Mouse (Mus musculus) midbrain, embryonic 11.5 days (tissue): ENCODE results near the gene Dnm3. TPM values are rescaled to one million over a fixed set of nuclear protein-coding genes. Genes with fewer than 3 reads are reported as not detected.

Source experiments
- ATAC-seq: fragments of 200-750 bp; cut with Nextera tagmentation; 2 replicates; pipeline ENCODE4 v1.8.0; 2017; ENCODE audit warnings: moderate TSS enrichment, moderate library complexity; ENCODE audit not compliant: low FRiP score
- DNase-seq: peaks from one replicate; pipeline ENCODE4 v3.0.0; 2015; ENCODE audit warnings: low spot score; ENCODE audit errors: missing footprints
- H3K27ac ChIP-seq: fragments of 300-500 bp; sonication (generic); 2 replicates; pipeline ENCODE4 v1.5.1; 2014; ENCODE audit warnings: low read depth, low read length
- H3K27me3 ChIP-seq: fragments of 300-500 bp; sonication (generic); 2 replicates; pipeline ENCODE4 v1.6.1; 2014; ENCODE audit warnings: mild to moderate bottlenecking, low read length, moderate library complexity, mixed read lengths; ENCODE audit not compliant: control insufficient read depth, insufficient read depth
- H3K36me3 ChIP-seq: fragments of 300-500 bp; sonication (generic); 2 replicates; pipeline ENCODE4 v1.6.1; 2014; ENCODE audit warnings: mild to moderate bottlenecking, low read length, moderate library complexity, mixed read lengths; ENCODE audit not compliant: control insufficient read depth, insufficient read depth
- H3K4me1 ChIP-seq: fragments of 300-500 bp; sonication (generic); 2 replicates; pipeline ENCODE4 v1.6.1; 2014; ENCODE audit warnings: low read length; ENCODE audit not compliant: control insufficient read depth, insufficient read depth
- H3K4me2 ChIP-seq: fragments of 300-500 bp; sonication (generic); 2 replicates; pipeline ENCODE4 v1.6.1; 2014; ENCODE audit warnings: mild to moderate bottlenecking, moderate library complexity
- H3K4me3 ChIP-seq: fragments of 300-500 bp; sonication (generic); 2 replicates; pipeline ENCODE4 v1.5.1; 2014; ENCODE audit warnings: low read depth, low read length
- H3K9ac ChIP-seq: fragments of 300-500 bp; sonication (generic); 2 replicates; pipeline ENCODE4 v1.6.1; 2014; ENCODE audit warnings: low read length
- H3K9me3 ChIP-seq: fragments of 300-500 bp; sonication (generic); 2 replicates; pipeline ENCODE4 v1.6.1; 2016; ENCODE audit warnings: low read length; ENCODE audit not compliant: control insufficient read depth
- WGBS: fragments of 180-500 bp; shearing (Covaris S2); extraction: QIAGEN DNeasy Blood & Tissue Kit; methylation state at CpG from one replicate; pipeline ENCODE4 v1.1.7; 2014; 5-methylcytosine and 5-hydroxymethylcytosine counted together
- polyA plus RNA-seq: library from polyadenylated mRNA; unstranded; fragments of >200 nt; fragmentation: Nextera tagmentation; extraction: Ambion mirVana; gene quantifications from 2 replicates; pipeline ENCODE4 v1.2.1, GENCODE M21; 2014

Gene Dnm3
- polyA plus RNA-seq, 1 experiment from 2014 or later, result 5.6 TPM

DNA sequence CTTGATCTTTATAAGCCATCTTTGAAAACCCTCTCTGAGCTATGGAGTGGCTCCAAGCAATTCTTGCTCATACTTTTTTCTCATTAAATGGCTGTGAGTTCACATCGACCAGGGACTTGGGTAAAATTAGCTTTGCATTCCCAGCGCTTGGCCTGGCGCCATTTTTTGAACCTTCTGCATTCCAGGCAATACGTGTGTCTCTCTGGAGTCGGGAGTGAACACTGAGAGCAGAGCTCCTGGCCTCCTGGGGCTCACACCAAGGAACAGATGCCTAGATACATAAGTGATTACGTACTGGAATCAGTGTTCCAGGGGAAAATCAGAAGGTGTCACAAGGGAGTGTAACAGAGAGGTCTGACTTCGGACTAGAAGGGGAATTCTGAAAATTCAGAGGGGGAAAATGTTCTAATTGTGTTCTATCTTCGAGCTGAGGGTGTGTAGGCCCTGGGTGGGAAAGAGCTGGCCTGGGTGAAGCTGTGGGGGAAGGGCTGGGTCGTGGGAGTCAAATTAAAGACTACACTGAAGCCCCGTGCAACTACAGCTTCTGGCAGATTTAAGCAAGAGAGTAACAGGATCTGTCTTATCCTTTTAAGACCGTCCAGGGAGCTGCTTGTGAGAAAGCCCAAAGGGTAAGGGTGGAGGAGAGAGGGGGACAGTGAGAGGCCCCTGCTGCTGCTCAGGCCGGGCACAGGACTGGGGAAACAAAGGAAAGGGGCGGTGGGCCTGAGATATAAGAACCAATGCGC is 293.7 kb downstream of the Dnm3 start:
- H3K4me2 ChIP-seq, result no peak overlapping the region
- H3K4me1 ChIP-seq, result peaks cover 3% of the 10 kb centered on the region; the same call in 1 of the 2 replicates
- peak; percentile 81 for DNase-seq
- H3K9me3 ChIP-seq, result no peaks in the 10 kb centered on the region
- peak; percentile 45; the same call in 1 of the 2 replicates for ATAC-seq
- no peak overlapping the region; the same call in 1 of the 2 replicates for H3K27ac ChIP-seq
- no peak overlapping the region for H3K4me3 ChIP-seq
- no peaks in the 10 kb centered on the region for H3K27me3 ChIP-seq
- no peaks in the 10 kb centered on the region for H3K36me3 ChIP-seq
- 46% methylated on average over 14 of the region's 14 CpGs for WGBS
- H3K9ac ChIP-seq, result no peak overlapping the region

DNA sequence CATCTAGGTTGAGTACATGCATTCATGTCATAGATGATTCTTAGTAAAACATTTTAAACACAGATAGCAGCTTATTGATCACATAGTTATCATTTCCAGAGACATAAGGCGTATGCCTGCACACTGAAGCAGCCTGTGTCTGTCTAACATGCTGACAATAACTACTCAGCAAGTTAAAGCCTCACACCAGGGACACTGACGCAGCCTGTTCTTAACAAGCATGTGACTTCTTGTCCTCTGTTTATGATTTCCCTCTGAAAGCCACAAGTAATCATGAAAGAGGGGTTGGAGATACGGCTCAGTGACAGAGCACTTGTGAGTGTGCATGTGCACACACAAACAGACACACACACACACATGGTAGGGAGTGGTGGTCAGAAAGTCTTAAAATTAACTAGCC is 294.4 kb downstream of the Dnm3 start:
- H3K27me3 ChIP-seq, result no peaks in the 10 kb centered on the region
- ATAC-seq, result no peak
- peaks cover 3% of the 10 kb centered on the region; the same call in 1 of the 2 replicates for H3K4me1 ChIP-seq
- H3K9ac ChIP-seq, result no peak overlapping the region
- 80% methylated on average over 3 of the region's 3 CpGs for WGBS
- H3K36me3 ChIP-seq, result no peaks in the 10 kb centered on the region
- no peak for DNase-seq
- H3K27ac ChIP-seq, result no peak overlapping the region
- no peak overlapping the region for H3K4me3 ChIP-seq
- no peaks in the 10 kb centered on the region for H3K9me3 ChIP-seq
- H3K4me2 ChIP-seq, result no peak overlapping the region

DNA sequence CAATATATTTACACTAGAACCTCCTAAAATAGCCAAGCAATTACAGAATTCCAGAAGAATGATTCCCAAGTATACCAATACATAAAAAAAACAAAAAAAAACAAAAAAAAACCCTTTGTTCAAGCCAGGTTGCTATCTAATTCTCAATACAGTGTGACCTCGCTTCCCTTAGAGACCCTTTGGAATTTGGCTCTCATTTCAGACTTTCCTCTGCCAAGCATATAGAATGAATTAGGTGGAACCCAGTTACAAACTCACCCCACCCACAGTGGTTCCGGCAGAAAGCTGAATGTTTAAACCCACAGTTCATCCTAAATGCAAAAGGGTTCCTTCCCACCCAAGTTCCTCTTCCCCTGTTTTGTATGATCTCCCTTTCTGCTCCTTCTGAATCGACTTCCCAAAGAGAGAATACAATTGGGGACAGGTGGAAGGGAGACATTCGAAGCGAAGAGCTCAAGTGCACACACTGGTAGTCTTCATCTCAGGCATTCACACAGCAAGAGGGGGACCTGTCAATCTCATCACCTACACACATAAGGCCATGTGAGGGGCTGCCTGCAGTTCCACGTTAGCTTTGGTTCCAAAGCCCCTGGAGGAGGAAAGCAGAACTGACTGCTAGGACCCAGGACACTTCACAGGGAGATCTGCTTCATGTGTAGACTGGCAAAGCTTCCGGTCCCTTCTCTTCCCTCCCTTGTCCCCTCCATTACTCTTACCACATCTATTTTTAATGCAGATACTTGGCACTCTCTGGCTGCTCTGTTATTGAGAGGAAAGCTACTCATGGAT is 296.5 kb downstream of the Dnm3 start:
- Histone ChIP-seq H3K27ac (no peak overlapping the region), H3K4me1 (peaks cover 3% of the 10 kb centered on the region; the same call in 1 of the 2 replicates), H3K27me3 (no peaks in the 10 kb centered on the region), H3K9me3 (no peaks in the 10 kb centered on the region), H3K4me2 (no peak overlapping the region), H3K9ac (no peak overlapping the region), H3K4me3 (no peak overlapping the region), H3K36me3 (no peaks in the 10 kb centered on the region)
- ATAC-seq (no peak), DNase-seq (peak; percentile 85)
- WGBS, result 76% methylated on average over 7 of the region's 7 CpGs

DNA sequence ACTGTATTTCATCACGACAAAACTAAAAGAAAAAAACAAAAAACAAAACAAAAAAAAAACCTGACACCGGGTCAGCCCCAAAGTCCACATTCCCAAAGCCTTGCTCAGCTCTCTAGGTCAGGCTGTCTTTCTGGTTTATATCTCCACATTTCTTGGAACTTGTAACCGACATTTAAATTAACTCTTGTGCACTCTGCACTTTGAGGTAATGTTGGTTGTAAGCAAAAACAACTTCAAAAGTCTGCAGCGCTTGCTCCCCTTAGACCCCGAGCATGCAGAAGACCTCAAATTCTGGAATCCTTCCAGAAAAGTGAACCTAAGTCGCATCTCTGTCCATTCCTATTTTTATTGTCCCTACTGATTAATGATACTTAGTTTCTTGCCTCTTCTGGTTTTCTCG is 297.4 kb downstream of the Dnm3 start:
- Histone ChIP-seq H3K4me1 (peaks cover 3% of the 10 kb centered on the region; the same call in 1 of the 2 replicates), H3K4me2 (no peak overlapping the region), H3K4me3 (no peak overlapping the region), H3K27me3 (no peaks in the 10 kb centered on the region), H3K9ac (no peak overlapping the region), H3K36me3 (no peaks in the 10 kb centered on the region), H3K27ac (no peak overlapping the region), H3K9me3 (no peaks in the 10 kb centered on the region)
- DNase-seq (no peak), ATAC-seq (no peak)
- 90% methylated on average over 7 of the region's 7 CpGs for WGBS

DNA sequence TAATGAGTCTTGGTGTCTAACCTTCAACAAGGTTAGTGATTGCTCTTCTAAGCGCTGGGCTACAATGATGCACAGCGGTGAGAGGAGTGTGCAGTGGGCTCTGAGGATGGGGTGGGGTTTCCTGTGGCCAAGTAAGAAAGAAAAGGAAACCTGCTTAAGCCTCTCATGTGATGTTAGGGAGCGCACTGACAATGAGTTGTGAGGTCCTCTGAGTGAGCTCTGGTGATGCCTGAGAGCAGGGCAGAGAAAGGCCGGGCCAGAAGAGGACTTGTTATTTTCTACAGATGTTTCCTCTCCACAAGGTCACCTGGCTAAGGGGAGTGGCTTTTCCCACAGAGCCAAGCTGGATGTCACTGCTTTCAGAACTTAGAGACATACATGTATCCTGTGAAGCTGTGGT is 298.4 kb downstream of the Dnm3 start:
- H3K4me1 ChIP-seq, result peaks cover 2% of the 10 kb centered on the region; the same call in 1 of the 2 replicates
- ATAC-seq (no peak), DNase-seq (peak; percentile 44)
- H3K27me3 ChIP-seq, result no peaks in the 10 kb centered on the region
- no peak overlapping the region for H3K4me2 ChIP-seq
- H3K9ac ChIP-seq, result no peak overlapping the region
- WGBS, result 88% methylated on average over 4 of the region's 4 CpGs
- no peaks in the 10 kb centered on the region for H3K36me3 ChIP-seq
- H3K27ac ChIP-seq, result no peak overlapping the region
- no peak overlapping the region for H3K4me3 ChIP-seq
- H3K9me3 ChIP-seq, result no peaks in the 10 kb centered on the region

DNA sequence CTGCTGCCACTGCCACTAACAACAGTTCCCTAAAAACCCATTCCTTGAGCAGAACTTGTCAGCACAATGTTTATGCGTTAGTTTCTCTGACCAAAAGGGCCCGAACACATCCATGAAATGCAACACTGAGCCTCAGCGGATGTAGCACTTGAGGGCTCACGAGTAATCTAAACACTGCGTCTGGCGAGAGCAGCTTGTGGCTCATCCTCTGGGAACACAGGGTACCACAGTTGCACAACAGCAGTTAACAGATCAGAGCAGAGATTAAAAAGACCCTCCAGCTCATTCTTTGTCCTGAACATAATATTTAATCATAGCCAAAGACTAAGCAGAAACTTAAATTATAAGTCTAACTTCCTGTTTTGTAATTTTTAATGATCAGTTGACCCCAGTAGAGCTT is 305.0 kb downstream of the Dnm3 start:
- no peaks in the 10 kb centered on the region for H3K27me3 ChIP-seq
- no peaks in the 10 kb centered on the region for H3K36me3 ChIP-seq
- DNase-seq, result no peak
- no peak overlapping the region for H3K4me2 ChIP-seq
- no peaks in the 10 kb centered on the region for H3K9me3 ChIP-seq
- no peak overlapping the region for H3K9ac ChIP-seq
- H3K4me3 ChIP-seq, result no peak overlapping the region
- no peak overlapping the region for H3K27ac ChIP-seq
- no peaks in the 10 kb centered on the region for H3K4me1 ChIP-seq
- WGBS, result 87% methylated on average over 6 of the region's 6 CpGs
- ATAC-seq, result no peak

DNA sequence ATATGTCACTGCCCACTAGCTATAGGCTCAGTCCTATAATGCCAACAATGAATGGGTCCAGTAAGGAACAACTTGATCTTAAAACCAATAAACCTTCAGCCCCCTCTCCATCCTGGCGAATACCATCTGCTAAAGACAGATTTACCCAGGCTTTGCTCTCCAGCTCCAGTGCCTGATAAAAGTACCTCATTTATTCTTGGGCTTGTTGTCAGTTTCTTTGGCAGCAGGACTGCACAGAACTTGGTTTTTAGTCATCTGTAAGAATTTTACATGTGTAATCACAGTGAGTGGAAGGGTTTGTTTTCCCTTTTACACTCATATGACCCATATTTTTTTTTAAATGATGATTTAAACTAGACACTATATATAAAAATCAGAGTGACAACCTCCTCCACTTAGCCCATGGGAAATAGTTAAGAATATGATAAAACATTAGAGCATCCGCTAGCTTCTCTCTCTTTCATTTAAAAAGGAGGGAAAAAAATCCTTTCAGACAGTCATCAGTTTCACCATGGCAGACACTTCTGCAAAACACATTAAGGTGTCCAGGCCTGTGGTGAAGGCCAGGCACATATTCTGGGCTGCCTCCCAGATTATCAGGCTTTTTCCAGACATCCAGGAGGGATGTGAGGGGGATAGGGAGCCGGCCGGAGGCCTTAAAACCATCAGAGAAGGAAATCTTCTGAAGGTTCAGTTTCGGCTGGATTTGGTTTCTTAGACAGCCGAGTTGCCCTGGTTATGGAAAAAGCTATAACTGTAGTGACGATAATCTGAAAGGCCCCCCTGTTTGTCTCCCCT is 313.9 kb downstream of the Dnm3 start:
- no peak overlapping the region for H3K9ac ChIP-seq
- no peaks in the 10 kb centered on the region for H3K4me1 ChIP-seq
- no peaks in the 10 kb centered on the region for H3K27me3 ChIP-seq
- H3K27ac ChIP-seq, result no peak overlapping the region
- DNase-seq, result peak; percentile 51
- no peaks in the 10 kb centered on the region for H3K9me3 ChIP-seq
- H3K4me2 ChIP-seq, result no peak overlapping the region
- ATAC-seq, result no peak
- WGBS, result 89% methylated on average over 7 of the region's 7 CpGs
- H3K4me3 ChIP-seq, result no peak overlapping the region
- no peaks in the 10 kb centered on the region for H3K36me3 ChIP-seq

DNA sequence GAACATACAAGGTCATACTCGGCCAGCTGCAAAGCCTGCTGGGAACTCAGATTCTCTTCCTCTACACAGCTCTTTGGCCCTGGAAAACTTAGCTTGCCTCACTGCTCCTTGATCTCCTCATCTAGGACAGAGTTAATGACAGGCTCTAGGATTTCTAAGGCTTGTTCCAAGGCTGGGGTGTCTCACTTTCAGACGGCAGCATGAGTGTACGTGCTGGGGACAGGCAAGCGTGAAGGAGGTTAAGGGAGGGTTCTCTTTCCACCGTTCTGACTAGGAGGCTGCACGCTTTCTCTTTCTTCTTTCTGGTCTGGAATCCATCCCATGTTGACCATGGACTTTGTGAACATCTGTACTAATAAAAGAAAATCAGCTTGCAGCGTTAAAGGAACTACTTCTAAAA is 315.2 kb downstream of the Dnm3 start:
- Histone ChIP-seq H3K4me1 (no peaks in the 10 kb centered on the region), H3K27ac (no peak overlapping the region), H3K9me3 (no peaks in the 10 kb centered on the region), H3K4me3 (no peak overlapping the region), H3K36me3 (no peaks in the 10 kb centered on the region), H3K9ac (no peak overlapping the region), H3K27me3 (no peaks in the 10 kb centered on the region), H3K4me2 (no peak overlapping the region)
- 85% methylated on average over 7 of the region's 7 CpGs for WGBS
- DNase-seq, result no peak
- ATAC-seq, result no peak
